Mouse (Mus musculus) MEL (cell line): ENCODE measurements around the gene Rec8.
A peak's percentile ranks its signal among the peaks of the same experiment; 100 is the strongest.

Experiments
- CHD1 ChIP-seq: IDR thresholded peaks from 2 replicates; pipeline ENCODE4 v1.6.1; 2012; ENCODE audit warnings: low read depth, mild to moderate bottlenecking, inconsistent platforms, low read length, improper control_type of control experiment
- CHD2 ChIP-seq: IDR thresholded peaks from 2 replicates; pipeline ENCODE4 v1.6.1; 2011; ENCODE audit warnings: low read length, improper control_type of control experiment
- CTCF ChIP-seq, 3 experiments: IDR thresholded peaks in 2 of 3; conservative IDR thresholded peaks in 1 of 3; 2 replicates each; pipeline ENCODE4 v1.5.1; 2011 to 2012; ENCODE audit warnings: low read length in 3 of 3, low read depth in 2 of 3, mild to moderate bottlenecking in 2 of 3, improper control_type of control experiment in 1 of 3, inconsistent platforms in 1 of 3, mixed read lengths in 1 of 3, moderate library complexity in 1 of 3; ENCODE audit not compliant: control insufficient read depth in 1 of 3, insufficient read depth in 1 of 3, poor library complexity in 1 of 3, severe bottlenecking in 1 of 3
- ELF1 ChIP-seq: IDR thresholded peaks from 2 replicates; pipeline ENCODE4 v1.6.1; 2014; ENCODE audit warnings: low read depth, mild to moderate bottlenecking, inconsistent platforms, low read length, improper control_type of control experiment, moderate library complexity
- EP300 ChIP-seq, 2 experiments: IDR thresholded peaks; 2 replicates each; pipeline ENCODE4 v1.6.1; 2011; ENCODE audit warnings: improper control_type of control experiment in 2 of 2, low read length in 2 of 2, low read depth in 1 of 2, mild to moderate bottlenecking in 1 of 2
- ETS1 ChIP-seq: IDR thresholded peaks from 2 replicates; pipeline ENCODE4 v1.6.1; 2012; ENCODE audit warnings: low read depth, mild to moderate bottlenecking, inconsistent platforms, low read length, improper control_type of control experiment, moderate library complexity
- GABPA ChIP-seq: IDR thresholded peaks from 2 replicates; pipeline ENCODE4 v1.6.1; 2012; ENCODE audit warnings: low read depth, mild to moderate bottlenecking, inconsistent platforms, low read length, improper control_type of control experiment, moderate library complexity
- JUND ChIP-seq: IDR thresholded peaks from 2 replicates; pipeline ENCODE4 v1.6.1; 2011; ENCODE audit warnings: low read depth, mild to moderate bottlenecking, improper control_type of control experiment, low read length
- POLR2A ChIP-seq, 2 experiments: IDR thresholded peaks; 2 replicates each; pipeline ENCODE4 v1.6.1; 2011 to 2012; ENCODE audit warnings: low read length in 2 of 2, mild to moderate bottlenecking in 2 of 2, control low read depth in 1 of 2, improper control_type of control experiment in 1 of 2, low read depth in 1 of 2, moderate library complexity in 1 of 2; ENCODE audit not compliant: control insufficient read depth in 1 of 2, insufficient read depth in 1 of 2, poor library complexity in 1 of 2
- USF1 ChIP-seq: IDR thresholded peaks from 2 replicates; pipeline ENCODE4 v1.6.1; 2014; ENCODE audit warnings: low read depth, mild to moderate bottlenecking, inconsistent platforms, low read length, improper control_type of control experiment, moderate library complexity
- ZC3H11A ChIP-seq: IDR thresholded peaks from 2 replicates; pipeline ENCODE4 v1.6.1; 2012; ENCODE audit warnings: low read depth, mild to moderate bottlenecking, inconsistent platforms, low read length, improper control_type of control experiment
- ZNF384 ChIP-seq: IDR thresholded peaks from 2 replicates; pipeline ENCODE4 v1.6.1; 2012; ENCODE audit warnings: low read depth, mild to moderate bottlenecking, inconsistent platforms, low read length, improper control_type of control experiment

- TF ChIP-seq EP300 (IDR thresholded peaks at IDR 0.05; ENCODE audit: low read depth in 1 of 2, low read length in 2 of 2) = no peak
- no peak; a peak in 1 of 4 replicates for TF ChIP-seq POLR2A (IDR thresholded peaks at IDR 0.05; ENCODE audit: control insufficient read depth in 1 of 2, insufficient read depth in 1 of 2, low read depth in 1 of 2, low read length in 2 of 2, poor library complexity in 1 of 2)
- no peak for TF ChIP-seq CTCF (IDR thresholded peaks at IDR 0.05 in 2 of 3, conservative IDR thresholded peaks at IDR 0.05 in 1 of 3; ENCODE audit: control insufficient read depth in 1 of 3, insufficient read depth in 1 of 3, low read depth in 2 of 3, low read length in 3 of 3, poor library complexity in 1 of 3, severe bottlenecking in 1 of 3)
- no peak for TF ChIP-seq CHD2
- no peak for TF ChIP-seq ZNF384
- TF ChIP-seq USF1 = no peak
- TF ChIP-seq ZC3H11A = no peak
- TF ChIP-seq ELF1 = 0 out of 2 replicates have a peak, but pooled peaks have one; percentile 3
- TF ChIP-seq JUND = no peak
- TF ChIP-seq CHD1 = no peak
- TF ChIP-seq GABPA = no peak
- TF ChIP-seq ETS1 = no peak; the same call in 1 of the 2 replicates
Observed at GRCm38 (mm10) chr14:55671486-55671832, 53.6 kb downstream of the Rec8 start.
